Mouse (Mus musculus): ENCODE data around the gene Trim61.
"Not testable (repeated sequence)": the region's sequence is repeated elsewhere in the genome, so short reads cannot be mapped to it uniquely, and the experiment has no call there.

Trim61 gene

DNA sequence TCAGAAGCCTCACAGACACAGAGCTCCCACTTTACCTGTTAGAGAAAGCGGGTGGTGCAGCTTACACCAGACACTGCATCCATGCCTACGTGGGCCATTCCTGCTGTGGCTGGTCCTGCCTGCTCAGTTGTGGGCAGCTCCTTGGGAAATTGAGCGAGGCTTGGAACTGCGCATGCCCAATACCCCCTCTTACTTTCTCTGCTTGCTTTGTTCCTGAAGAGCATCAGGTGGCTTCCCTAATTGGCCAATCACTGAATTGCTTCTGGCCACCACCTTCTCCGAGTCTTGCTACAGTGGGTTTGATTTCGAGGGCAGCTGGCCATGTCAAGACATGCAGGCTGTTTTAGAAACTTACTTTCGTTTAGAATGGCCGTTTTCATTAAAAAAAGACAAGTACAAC is at the start of gene Trim61, which contains the start of gene Trim60:
Gene Trim61, minus strand, starts transcription at position 101 of the 400 bp plus-strand sequence.
Gene Trim60, minus strand, starts transcription at position 162 of the 400 bp plus-strand sequence.
- no peak for DNase-seq

DNA sequence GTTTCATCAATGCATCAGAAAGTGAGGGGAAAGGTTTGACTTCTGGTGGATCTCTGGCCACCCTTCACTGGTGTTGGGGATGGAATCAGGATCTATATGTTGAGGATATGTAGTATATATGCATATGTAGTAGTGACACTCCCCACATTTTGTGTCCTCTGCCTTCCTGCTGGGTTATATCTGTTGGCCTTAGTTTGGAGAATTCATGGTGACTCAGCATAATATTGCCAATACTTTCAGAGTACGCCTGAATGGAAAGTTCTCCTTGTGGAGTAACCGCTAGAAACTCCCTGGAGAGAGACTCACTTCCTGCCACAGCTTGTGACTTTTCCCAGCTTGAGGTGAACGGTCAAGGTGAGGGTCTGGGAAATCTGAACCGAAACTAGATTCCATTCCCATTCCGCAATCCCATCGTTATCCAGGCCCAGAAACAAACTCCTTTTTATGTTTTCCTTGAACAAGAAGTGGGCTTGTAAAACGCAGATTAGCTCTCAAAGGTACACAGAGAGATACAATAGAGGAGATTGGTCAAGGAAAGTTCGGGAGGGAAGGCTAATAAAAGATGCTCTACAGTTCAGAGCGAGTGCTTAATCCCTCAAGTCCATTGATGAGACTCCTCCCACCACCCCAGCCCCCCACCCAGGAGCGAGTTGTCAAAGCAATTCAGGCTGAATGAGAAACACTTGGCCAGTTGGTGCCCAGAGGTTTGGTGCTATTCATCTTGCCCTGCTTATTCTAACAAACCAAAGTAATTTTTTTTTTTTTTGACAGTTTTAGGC is 49.6 kb upstream of the Trim61 start:
- DNase-seq = no peak

DNA sequence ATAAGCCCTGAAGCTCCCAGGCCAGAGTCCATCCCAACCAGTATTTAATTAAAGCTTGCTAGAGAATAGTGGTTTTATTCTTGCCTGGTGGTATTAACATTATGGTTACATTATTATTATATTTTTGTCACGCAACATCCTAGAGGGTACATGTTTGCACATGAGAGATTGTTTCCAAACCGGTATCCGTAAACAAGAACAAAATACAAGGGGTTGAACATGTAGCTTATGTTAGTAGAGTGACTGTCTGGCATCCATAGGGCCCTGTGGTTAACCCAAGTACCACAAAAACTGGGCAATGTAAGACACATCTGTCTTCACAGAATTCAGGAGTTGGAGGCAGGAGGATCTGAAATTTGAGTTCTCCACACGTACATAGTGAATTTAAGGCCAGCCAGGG is 48.7 kb upstream of the Trim61 start:
- no peak for DNase-seq

DNA sequence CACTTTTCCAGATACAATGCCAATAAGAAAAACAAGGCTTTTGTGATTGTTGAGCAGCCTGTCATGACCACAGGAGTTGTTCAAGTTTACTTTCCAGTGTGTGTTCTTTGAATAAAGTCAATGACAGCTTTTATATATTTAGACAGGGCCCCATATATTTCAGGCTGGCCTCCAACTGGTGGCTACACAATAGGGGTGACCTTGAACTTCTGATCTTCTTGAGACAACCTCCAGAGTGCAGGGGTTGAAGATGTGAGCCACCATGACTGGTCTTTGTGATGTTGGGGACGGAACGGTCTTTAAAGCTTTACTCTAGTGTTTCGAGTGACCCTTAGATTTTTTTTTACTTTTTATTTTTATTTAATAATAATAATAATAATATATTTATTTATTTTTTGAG is 47.3 kb upstream of the Trim61 start:
- no peak for DNase-seq

DNA sequence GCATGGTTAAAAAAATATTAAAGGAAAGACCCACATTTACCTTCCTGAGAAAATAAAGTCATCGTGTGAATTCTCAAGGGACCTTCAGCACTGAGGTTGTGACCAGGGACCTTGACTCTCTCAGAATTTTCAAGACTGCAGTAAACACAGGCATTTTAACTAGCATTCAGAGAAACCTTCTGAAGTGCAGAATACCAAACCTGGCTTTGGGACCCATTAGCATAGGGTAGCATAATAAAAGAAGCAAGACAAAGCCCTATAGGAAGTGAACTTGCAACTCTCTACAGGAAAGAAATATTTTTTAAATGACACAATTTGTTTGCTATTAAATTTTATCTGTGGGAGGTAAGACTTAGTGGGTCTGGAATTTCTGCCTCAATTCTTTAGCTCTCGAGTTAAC is 45.7 kb upstream of the Trim61 start:
- DNase-seq = no peak

DNA sequence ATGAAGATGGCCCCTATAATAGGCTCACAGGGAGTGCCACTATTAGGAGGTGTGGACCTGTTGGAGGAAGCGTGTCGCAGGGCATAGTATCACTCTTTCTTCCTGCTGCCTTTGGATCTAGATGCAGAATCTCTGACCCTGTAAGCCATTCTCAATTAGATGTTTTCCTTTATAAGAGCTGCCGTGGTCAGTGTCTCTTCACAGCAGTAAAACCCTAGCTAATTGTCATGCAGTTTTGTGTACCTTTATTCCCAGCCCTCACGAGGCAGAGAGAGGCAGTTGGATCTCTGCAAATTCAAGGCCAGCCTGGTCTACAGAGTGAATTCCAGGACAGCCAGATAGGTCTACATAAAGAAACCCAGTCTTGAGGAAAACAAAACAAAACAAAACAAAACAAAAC is 43.9 kb upstream of the Trim61 start:
- no peak for DNase-seq

GRCm38 (mm10) chr8:65056722-65057121 is 38.4 kb upstream of the Trim61 start:
- no peak for DNase-seq

DNA sequence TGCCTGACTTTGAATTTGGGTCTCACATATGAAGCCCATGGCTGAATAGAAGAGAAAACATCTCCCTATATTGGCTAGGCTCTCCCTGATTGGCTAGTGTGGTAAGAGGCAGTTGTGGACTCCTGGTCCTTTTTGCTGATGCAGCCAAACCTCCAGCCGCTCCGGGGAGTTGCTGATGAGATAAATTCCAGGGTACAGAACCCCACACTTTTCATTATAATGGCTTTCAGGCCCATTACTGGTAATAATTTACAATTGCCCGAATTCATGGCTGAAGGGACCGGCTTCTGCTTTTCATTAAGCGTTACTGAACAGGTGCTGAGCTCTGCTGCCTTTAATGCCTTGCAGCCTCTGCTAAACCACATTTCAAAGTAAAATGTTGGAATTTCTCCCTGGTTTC is 35.6 kb upstream of the Trim61 start:
- no peak for DNase-seq

GRCm38 (mm10) chr8:65053554-65053953 is 35.2 kb upstream of the Trim61 start:
- no peak for DNase-seq

GRCm38 (mm10) chr8:65047801-65048200 is 29.5 kb upstream of the Trim61 start:
- DNase-seq = no peak

GRCm38 (mm10) chr8:65047193-65047592 is 28.9 kb upstream of the Trim61 start:
- DNase-seq = no peak

GRCm38 (mm10) chr8:65046565-65046964 is 28.2 kb upstream of the Trim61 start:
- DNase-seq = no peak

DNA sequence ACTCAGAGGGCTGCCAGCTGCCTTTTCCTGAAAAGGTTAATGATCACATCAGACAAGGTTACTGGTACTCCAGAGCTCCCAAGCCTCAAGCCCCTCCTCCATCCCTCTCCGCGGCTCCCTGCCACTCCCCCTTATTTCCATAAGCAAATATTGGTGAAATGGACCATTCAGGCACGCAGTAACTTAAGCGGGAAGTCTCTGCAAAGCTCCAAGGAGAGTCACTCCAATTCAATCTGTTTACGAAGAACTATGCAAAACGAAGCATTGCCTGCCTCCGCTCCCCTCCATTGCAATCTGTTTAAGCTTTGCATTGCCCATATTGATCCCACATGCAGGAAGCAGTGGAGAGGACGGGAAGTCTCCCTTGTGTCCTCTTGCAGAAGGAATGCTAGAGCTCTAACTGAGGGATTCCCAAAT is 18.8 kb upstream of the Trim61 start, which contains the start of gene Apela:
Gene Apela, minus strand, starts transcription at position 220 of the 417 bp plus-strand sequence.
- DNase-seq = no peak

DNA sequence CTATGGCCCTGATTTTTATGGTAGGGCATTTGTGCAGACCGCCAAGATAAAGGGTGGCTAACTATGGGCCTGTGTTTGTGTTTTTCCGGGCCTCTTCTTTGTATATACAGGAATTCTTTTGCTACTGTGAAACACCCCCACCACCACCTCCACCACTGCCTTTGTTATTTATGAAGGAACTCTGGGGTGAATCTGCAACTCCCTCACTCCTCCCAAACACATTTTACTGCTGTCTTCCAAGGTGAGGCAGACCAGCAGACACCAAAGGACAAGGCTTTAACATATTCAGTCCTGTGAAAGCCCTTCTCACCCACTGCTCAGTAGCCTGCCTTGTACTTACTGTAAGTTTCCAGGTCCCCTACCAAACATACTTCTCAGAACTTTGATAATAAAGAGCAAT is 15.8 kb upstream of the Trim61 start:
- DNase-seq = no peak

DNA sequence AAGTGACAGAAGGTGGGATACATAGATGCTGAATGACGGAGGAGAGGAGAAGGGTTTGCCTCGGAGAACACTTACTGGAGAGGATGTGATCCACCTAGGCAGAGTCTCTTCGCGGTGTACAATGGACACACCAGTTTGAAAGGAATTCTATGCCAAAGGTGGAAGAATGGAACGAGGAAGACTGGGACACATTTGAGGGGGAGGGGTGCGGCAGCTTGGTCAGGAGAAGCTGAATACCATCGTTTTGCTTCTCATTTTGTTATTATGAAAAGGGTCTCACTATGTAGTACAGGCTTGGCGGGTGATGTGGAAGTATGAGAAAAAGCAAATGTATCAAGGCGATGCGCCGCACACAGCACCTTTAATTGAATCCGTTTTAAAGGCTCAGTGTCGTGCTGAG is 14.7 kb upstream of the Trim61 start:
- no peak for DNase-seq

GRCm38 (mm10) chr8:65032107-65032506 is 13.8 kb upstream of the Trim61 start:
- DNase-seq = no peak

DNA sequence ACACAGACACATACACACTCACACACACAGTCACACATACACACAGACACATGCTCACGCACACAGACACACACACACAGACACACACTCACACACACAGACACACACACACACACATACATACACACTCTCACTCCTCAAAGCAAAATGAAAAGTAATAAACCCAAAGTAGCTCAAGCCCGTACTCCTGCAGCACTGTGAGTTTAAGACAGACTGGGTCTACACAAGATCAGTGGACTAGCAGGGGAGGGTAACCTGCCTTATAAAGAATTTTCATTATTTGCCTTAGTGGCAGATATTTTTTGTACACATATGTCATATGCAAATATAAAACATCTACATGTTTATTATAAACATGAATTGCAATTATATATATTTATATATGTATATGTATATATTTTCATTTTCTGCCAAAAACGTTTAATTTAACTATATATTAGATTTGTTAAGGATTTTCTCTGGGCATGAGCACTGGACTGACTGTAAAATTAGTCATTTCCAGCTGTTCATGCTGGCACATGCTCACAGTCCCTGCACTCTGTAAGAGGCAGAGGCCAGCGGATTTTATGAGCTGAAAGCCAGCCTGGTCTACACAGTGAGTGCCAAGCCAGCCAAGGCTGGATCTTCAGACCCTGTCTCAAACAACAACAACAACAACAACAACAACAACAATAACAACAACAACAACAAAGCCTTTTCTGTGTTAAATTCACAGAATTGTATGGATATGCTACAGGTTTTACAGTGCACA is 12.6 kb upstream of the Trim61 start:
- DNase-seq = no peak

- no peak for DNase-seq
Observed at GRCm38 (mm10) chr8:65029776-65030175, 11.5 kb upstream of the Trim61 start.

- no peak for DNase-seq
Observed at GRCm38 (mm10) chr8:65028959-65029686, 10.8 kb upstream of the Trim61 start.

DNA sequence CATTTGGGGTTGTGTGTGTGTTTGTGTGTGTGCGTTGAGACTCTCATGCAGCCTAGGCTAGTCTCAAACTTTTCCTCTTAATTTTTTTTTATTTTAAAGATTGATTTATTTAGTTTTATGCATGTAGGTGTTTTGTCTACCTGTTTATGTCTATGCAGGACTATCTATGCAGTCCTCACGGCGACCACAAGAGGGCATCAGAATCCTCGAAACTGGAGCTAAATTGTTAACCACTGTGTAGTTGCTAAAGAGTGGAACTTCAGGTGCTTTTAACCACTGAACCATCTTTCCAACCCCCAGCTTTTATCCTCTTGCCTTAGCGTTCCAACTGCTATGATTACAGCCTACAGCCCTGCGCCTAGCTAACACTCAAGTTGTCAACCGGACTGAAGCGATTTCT is 4.2 kb upstream of the Trim61 start:
- peak; percentile 68 for DNase-seq

- DNase-seq = not testable (repeated sequence)
Observed at GRCm38 (mm10) chr8:65007616-65008015, 10.7 kb downstream of the Trim61 start.

DNA sequence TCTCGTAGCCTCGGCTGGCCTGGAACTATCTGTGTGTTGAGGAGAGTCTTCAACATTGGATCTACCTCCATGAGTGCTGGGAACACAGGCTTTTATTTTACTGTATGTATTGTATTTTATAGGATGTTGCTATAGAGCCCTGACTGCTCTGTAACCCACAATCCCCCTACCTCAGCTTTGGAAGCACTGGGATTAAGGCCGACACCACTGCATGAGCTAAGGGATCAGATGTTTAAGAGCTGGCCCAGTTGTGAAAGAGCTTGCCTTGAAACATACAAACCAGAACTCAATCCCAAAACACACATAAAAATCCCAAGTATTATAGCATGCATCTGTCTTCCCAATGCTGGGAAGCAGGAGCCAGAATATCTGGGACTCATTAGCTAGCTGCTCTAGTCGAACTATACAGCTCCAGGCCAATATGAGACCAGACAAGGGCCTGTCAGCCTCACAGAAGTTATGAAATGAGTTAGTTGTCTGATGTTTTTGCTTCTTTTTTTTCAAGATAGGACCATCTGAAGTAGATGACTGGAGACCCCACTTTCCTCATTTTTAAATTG is 19.4 kb downstream of the Trim61 start:
- DNase-seq = no peak

- DNase-seq = no peak
Observed at GRCm38 (mm10) chr8:64987731-64988130, 30.6 kb downstream of the Trim61 start, which contains the start of gene Trim75. TSS of gene Trim75 (minus strand) at chr8:64987831.

All from thymus, postnatal 4 days (tissue).